Mouse (Mus musculus): ENCODE results near the gene Tcp1. TPM values are rescaled to one million over a fixed set of nuclear protein-coding genes. Genes with fewer than 3 reads are reported as not detected.

The Tcp1 gene
- total RNA-seq, 2 experiments from 2014 or later = 226 to 233 TPM

GRCm38 (mm10) chr17:12960331-12960873 is 44.9 kb downstream of the Tcp1 start, which contains the start of gene Acat2:
Gene Acat2 (minus strand): TSS chr17:12960747.
- peak; percentile 94 for DNase-seq
- intact Hi-C loops (cut with DNase I) = loop anchor here (5.0 kb wide), 1 partner anchor 43 kb away; the partner anchor contains the start of genes Mrpl18 and Tcp1

- DNase-seq = no peak
- intact Hi-C loops (cut with DNase I) = loop anchor here (5.0 kb wide), 1 partner anchor 46 kb away; the partner anchor contains the start of genes Mrpl18 and Tcp1
These were observed 48.0 kb downstream of the Tcp1 start for GRCm38 (mm10) chr17:12963476-12963875.

GRCm38 (mm10) chr17:12967173-12967572 is 51.7 kb downstream of the Tcp1 start:
- intact Hi-C loops (cut with DNase I) = no loop called here
- no peak for DNase-seq

- DNase-seq = no peak
- intact Hi-C loops (cut with DNase I) = no loop called here
These were observed 58.4 kb downstream of the Tcp1 start for GRCm38 (mm10) chr17:12973851-12974250.

Other genes starting within 250 kb of the Tcp1 start
- 1 to 10 TPM; 2.3 to 3.4 TPM for gene Slc22a1, start 239.9 kb upstream of the Tcp1 start, total RNA-seq (2021)
- 100 to 1,000 TPM; 180 to 214 TPM for gene Igf2r, start 146.0 kb upstream of the Tcp1 start, total RNA-seq (2021)
- gene Mas1, start 47.6 kb upstream of the Tcp1 start, total RNA-seq (2021) = under 1 TPM; 0.22 to 0.50 TPM
- 1 to 10 TPM; 1.9 to 2.1 TPM for gene Mrgprh, start 39.7 kb upstream of the Tcp1 start, total RNA-seq (2021)
- gene Pnldc1, start 5.5 kb upstream of the Tcp1 start, total RNA-seq (2021) = 1 to 10 TPM; 1.3 to 1.5 TPM
- 100 to 1,000 TPM; 159 to 170 TPM for gene Mrpl18, start 644 bp downstream of the Tcp1 start, total RNA-seq (2021)
- not detected for gene Acat3, start 24.9 kb downstream of the Tcp1 start, total RNA-seq (2021)
- 10 to 100 TPM; 13.2 to 17.0 TPM for gene Acat2, start 45.0 kb downstream of the Tcp1 start, total RNA-seq (2021)
- gene Wtap, start 78.5 kb downstream of the Tcp1 start, total RNA-seq (2021) = 10 to 100 TPM; 50.2 to 51.6 TPM
- gene Sod2, start 91.1 kb downstream of the Tcp1 start, total RNA-seq (2021) = 100 to 1,000 TPM; 815 to 853 TPM
- not detected for gene Gpr31b, start 136.6 kb downstream of the Tcp1 start, total RNA-seq (2021)
- gene Tcp10b, start 145.4 kb downstream of the Tcp1 start, total RNA-seq (2021) = under 1 TPM; 0.17 to 0.36 TPM
- not detected for gene Unc93a, start 216.1 kb downstream of the Tcp1 start, total RNA-seq (2021)